ENCODE assay signal across 9 mouse cellular contexts in the genomic region with DNA sequence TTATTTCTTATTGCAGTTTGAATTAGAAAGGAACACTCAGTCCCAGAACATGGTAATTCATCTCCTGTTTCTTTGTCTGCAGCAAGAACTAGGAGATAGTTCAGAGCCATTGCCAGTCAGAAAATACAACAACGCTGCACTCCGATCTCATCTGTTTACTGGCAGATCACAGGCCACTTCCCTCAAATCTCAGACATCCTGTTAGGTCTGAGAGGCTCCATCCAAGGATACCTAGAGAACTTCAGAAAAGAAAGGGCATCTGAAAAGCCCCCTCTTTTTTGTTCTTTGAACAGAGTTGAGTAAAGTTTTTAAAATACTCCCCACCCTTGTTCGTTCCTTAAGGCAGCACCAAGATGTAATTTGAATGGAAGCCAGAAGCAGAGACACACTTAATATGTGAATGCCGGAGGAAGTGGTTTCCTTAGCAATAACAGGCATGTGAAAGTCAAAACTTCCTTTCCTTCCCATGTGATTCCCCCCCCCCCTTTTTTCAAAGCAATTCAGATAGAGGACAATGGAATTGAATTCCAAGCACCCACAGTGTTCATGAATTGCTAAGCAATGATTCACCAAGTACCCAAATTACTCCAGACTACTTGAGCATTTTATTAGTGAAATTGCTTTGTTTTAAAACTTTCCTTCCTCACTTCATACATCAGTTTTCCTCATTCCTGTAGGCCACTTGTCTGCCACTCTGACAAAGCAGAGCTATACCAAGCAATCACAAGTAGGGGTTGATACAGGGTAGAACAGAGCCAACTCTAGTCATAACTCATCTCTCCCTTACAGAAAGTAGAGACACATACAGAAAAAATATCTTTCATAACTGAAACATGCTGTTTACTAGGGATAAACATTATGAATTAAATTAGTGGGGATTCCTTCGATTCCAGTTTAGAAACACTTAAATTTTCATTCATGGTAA.
A peak's percentile ranks its signal among the peaks of the same experiment; 100 is the strongest.
DNase-seq lines count a peak whose midpoint lies in the region; ATAC-seq and TF ChIP-seq lines count a peak whose summit lies in the region.
"Had no signal": no experiment of that assay in that cellular context is flagged by ENCODE, and none has a peak within 500 bp of the region (broad histone marks: within the 10 kb centered on the region; RNA-seq: fewer than 3 reads in every experiment).

No protein-coding gene starts in this region.

- no peak overlapping the region for H3K4me2 ChIP-seq in hindbrain, embryonic 13.5 days
- no peak overlapping the region for H3K4me2 ChIP-seq in kidney, embryonic 16.5 days (replicated peaks; ENCODE audit: low read depth, low read length)
- H3K4me2 ChIP-seq in neural tube, embryonic 15.5 days = no peak overlapping the region

- TF ChIP-seq CTCF in heart, adult 2 months (IDR thresholded peaks at IDR 0.05) = no peak

- TF ChIP-seq POLR2A in heart, adult 2 months (IDR thresholded peaks at IDR 0.05; ENCODE audit: insufficient read depth, low read depth, low read length) = peak; percentile 21; the same call in 1 of the 2 replicates

- no peak overlapping the region for H3K9ac ChIP-seq in hindbrain, embryonic 13.5 days
- no peak overlapping the region for H3K9ac ChIP-seq in heart, adult 2 months (ENCODE audit: low read depth, low read length)
- no peak overlapping the region for H3K9ac ChIP-seq in kidney, embryonic 16.5 days (replicated peaks; ENCODE audit: low read length)
- no peak overlapping the region for H3K9ac ChIP-seq in neural tube, embryonic 15.5 days (replicated peaks)
- H3K9ac ChIP-seq: liver, embryonic 14.5 days had no signal

- no peaks in the 10 kb centered on the region for H3K9me3 ChIP-seq in hindbrain, embryonic 10.5 days
- no peaks in the 10 kb centered on the region for H3K9me3 ChIP-seq in hindbrain, embryonic 13.5 days
- H3K9me3 ChIP-seq in kidney, embryonic 16.5 days (ENCODE audit: low read length) = no peaks in the 10 kb centered on the region
- H3K9me3 ChIP-seq in neural tube, embryonic 15.5 days (replicated peaks) = no peaks in the 10 kb centered on the region

- WGBS in hindbrain, embryonic 10.5 days = 63% methylated on average over 5 of the region's 5 CpGs
- WGBS in hindbrain, embryonic 13.5 days = 46% methylated on average over 5 of the region's 5 CpGs
- WGBS in heart, adult 2 months = 34% methylated on average over 5 of the region's 5 CpGs
- WGBS in kidney, embryonic 16.5 days = 57% methylated on average over 5 of the region's 5 CpGs
- 44% methylated on average over 5 of the region's 5 CpGs for WGBS in neural tube, embryonic 15.5 days

- no peaks in the 10 kb centered on the region for H3K36me3 ChIP-seq in hindbrain, embryonic 10.5 days
- no peaks in the 10 kb centered on the region for H3K36me3 ChIP-seq in hindbrain, embryonic 13.5 days
- H3K36me3 ChIP-seq in heart, adult 2 months (ENCODE audit: control insufficient read depth, insufficient read depth, low read length) = peaks cover 18% of the 10 kb centered on the region
- H3K36me3 ChIP-seq in kidney, embryonic 16.5 days (ENCODE audit: insufficient read depth, low read length) = no peaks in the 10 kb centered on the region
- H3K36me3 ChIP-seq in neural tube, embryonic 15.5 days = no peaks in the 10 kb centered on the region

- H3K79me2 ChIP-seq in heart, adult 2 months (replicated peaks; ENCODE audit: control insufficient read depth, insufficient read depth, low read length) = no peaks in the 10 kb centered on the region

- no peak for ATAC-seq in hindbrain, embryonic 13.5 days (ENCODE audit: low FRiP score)
- ATAC-seq in kidney, embryonic 16.5 days (ENCODE audit: low FRiP score, low TSS enrichment) = peak; percentile 46; the same call in 1 of the 2 replicates
- ATAC-seq in neural tube, embryonic 15.5 days (ENCODE audit: low FRiP score) = no peak

- intact Hi-C loops in heart, adult 2 months (cut with DNase I) = loop anchor here (2.0 to 5.0 kb wide), 3 partner anchors 35 to 120 kb away; no protein-coding TSS in a partner anchor

- H3K4me1 ChIP-seq in hindbrain, embryonic 10.5 days (replicated peaks) = peaks cover 7% of the 10 kb centered on the region; the same call in 1 of the 2 replicates
- no peaks in the 10 kb centered on the region for H3K4me1 ChIP-seq in hindbrain, embryonic 13.5 days (replicated peaks)
- peaks cover 6% of the 10 kb centered on the region for H3K4me1 ChIP-seq in heart, adult 2 months (ENCODE audit: control insufficient read depth, insufficient read depth, low read length)
- no peaks in the 10 kb centered on the region for H3K4me1 ChIP-seq in kidney, embryonic 16.5 days (ENCODE audit: insufficient read depth, low read length)
- no peaks in the 10 kb centered on the region for H3K4me1 ChIP-seq in neural tube, embryonic 15.5 days

- TF ChIP-seq EP300 in heart, adult 2 months (IDR thresholded peaks at IDR 0.05; ENCODE audit: insufficient read depth, low read depth, low read length) = no peak

- no peak for DNase-seq in hindbrain, embryonic 10.5 days (ENCODE audit: low spot score)
- peak; percentile 84 for DNase-seq in Muller cell, postnatal 12 days (ENCODE audit: inconsistent ontology term)
- DNase-seq in heart, adult 2 months = peak; percentile 22 to 23
- no peak for DNase-seq in right cerebral cortex, postnatal 10 days (ENCODE audit: low spot score in 2 of 2)
- DNase-seq in testis, postnatal 10 days (ENCODE audit: low spot score) = no peak

- H3K4me3 ChIP-seq in hindbrain, embryonic 10.5 days = no peak overlapping the region
- no peak overlapping the region for H3K4me3 ChIP-seq in hindbrain, embryonic 13.5 days
- H3K4me3 ChIP-seq in heart, adult 2 months = no peak overlapping the region
- no peak overlapping the region for H3K4me3 ChIP-seq in kidney, embryonic 16.5 days (ENCODE audit: low read length)
- no peak overlapping the region for H3K4me3 ChIP-seq in neural tube, embryonic 15.5 days (replicated peaks)

- peak overlapping the region; percentile 56 for H3K27ac ChIP-seq in hindbrain, embryonic 10.5 days
- no peak overlapping the region for H3K27ac ChIP-seq in hindbrain, embryonic 13.5 days
- H3K27ac ChIP-seq in heart, adult 2 months = peak overlapping the region; percentile 77
- peak overlapping the region; percentile 56; the same call in 1 of the 2 replicates for H3K27ac ChIP-seq in kidney, embryonic 16.5 days (ENCODE audit: low read length)
- no peak overlapping the region for H3K27ac ChIP-seq in neural tube, embryonic 15.5 days (replicated peaks)
- H3K27ac ChIP-seq: liver, embryonic 14.5 days had no signal

- H3K27me3 ChIP-seq in hindbrain, embryonic 10.5 days (ENCODE audit: insufficient read depth, poor library complexity, severe bottlenecking) = no peaks in the 10 kb centered on the region
- H3K27me3 ChIP-seq in hindbrain, embryonic 13.5 days = no peaks in the 10 kb centered on the region
- H3K27me3 ChIP-seq in heart, adult 2 months (ENCODE audit: control insufficient read depth, insufficient read depth, low read length) = no peaks in the 10 kb centered on the region
- no peaks in the 10 kb centered on the region for H3K27me3 ChIP-seq in kidney, embryonic 16.5 days (ENCODE audit: insufficient read depth, low read length)
- H3K27me3 ChIP-seq in neural tube, embryonic 15.5 days (replicated peaks) = no peaks in the 10 kb centered on the region

Comparison
In these comparisons a context has a peak if more than half of its experiments do, and no peak if none do; other contexts are left out.
1. H3K27ac ChIP-seq: peak in hindbrain, embryonic 10.5 days (single experiment), heart, adult 2 months (single experiment) and kidney, embryonic 16.5 days (single experiment); none in hindbrain, embryonic 13.5 days (single experiment) and neural tube, embryonic 15.5 days (single experiment).
2. DNase-seq: peak in Muller cell, postnatal 12 days (single experiment) and heart, adult 2 months (2 of 2); none in hindbrain, embryonic 10.5 days (single experiment), right cerebral cortex, postnatal 10 days (0 of 2) and testis, postnatal 10 days (single experiment).